Mouse (Mus musculus): Measurements from ENCODE around the gene Cda.

Cda gene

GRCm38 (mm10) chr4:138367641-138368497, at the start of gene Cda:
TSS of gene Cda (minus strand) at chr4:138367992.
- Histone ChIP-seq H3K36me3 (ENCODE audit: insufficient read depth, low read length) (no peaks in the 10 kb centered on the region), H3K9me3 (ENCODE audit: low read length) (no peaks in the 10 kb centered on the region), H3K4me3 (replicated peaks; ENCODE audit: low read length) (peak within 1 kb of the TSS; percentile 72), H3K27me3 (ENCODE audit: insufficient read depth, low read length) (peaks cover 39% of the 10 kb centered on the region), H3K4me1 (replicated peaks; ENCODE audit: low read depth, low read length) (peaks cover 28% of the 10 kb centered on the region)
- TF ChIP-seq NANOG (IDR thresholded peaks at IDR 0.05; ENCODE audit: borderline replicate concordance, low read length): no peak
- TF ChIP-seq CTCF (conservative IDR thresholded peaks at IDR 0.05; ENCODE audit: low read length): no peak
- TF ChIP-seq POU5F1 (IDR thresholded peaks at IDR 0.05; ENCODE audit: borderline replicate concordance, low read length): no peak

- H3K9me3 ChIP-seq (ENCODE audit: low read length): peaks cover 13% of the 10 kb centered on the region
Measured at GRCm38 (mm10) chr4:138416414-138416813, 48.6 kb upstream of the Cda start.

GRCm38 (mm10) chr4:138415991-138416390, 48.2 kb upstream of the Cda start:
- Histone ChIP-seq H3K4me1 (replicated peaks; ENCODE audit: low read depth, low read length) (peaks cover 80% of the 10 kb centered on the region), H3K9me3 (ENCODE audit: low read length) (peaks cover 13% of the 10 kb centered on the region), H3K36me3 (ENCODE audit: insufficient read depth, low read length) (no peaks in the 10 kb centered on the region), H3K4me3 (replicated peaks; ENCODE audit: low read length) (0 out of 2 replicates have a peak overlapping the region, but pooled peaks have one; percentile 0), H3K27me3 (ENCODE audit: insufficient read depth, low read length) (peaks cover 27% of the 10 kb centered on the region)
- TF ChIP-seq CTCF (conservative IDR thresholded peaks at IDR 0.05; ENCODE audit: low read length): no peak
- TF ChIP-seq NANOG (IDR thresholded peaks at IDR 0.05; ENCODE audit: borderline replicate concordance, low read length): no peak
- no peak for TF ChIP-seq POU5F1 (IDR thresholded peaks at IDR 0.05; ENCODE audit: borderline replicate concordance, low read length)

More at GRCm38 (mm10) chr4:138416414-138416813, 48.6 kb upstream of the Cda start:
- Histone ChIP-seq H3K4me3 (replicated peaks; ENCODE audit: low read length) (0 out of 2 replicates have a peak overlapping the region, but pooled peaks have one; percentile 0), H3K27me3 (ENCODE audit: insufficient read depth, low read length) (peaks cover 31% of the 10 kb centered on the region), H3K36me3 (ENCODE audit: insufficient read depth, low read length) (no peaks in the 10 kb centered on the region), H3K4me1 (replicated peaks; ENCODE audit: low read depth, low read length) (peaks cover 79% of the 10 kb centered on the region)
- TF ChIP-seq NANOG (IDR thresholded peaks at IDR 0.05; ENCODE audit: borderline replicate concordance, low read length): no peak
- TF ChIP-seq POU5F1 (IDR thresholded peaks at IDR 0.05; ENCODE audit: borderline replicate concordance, low read length): peak; percentile 69; the same call in 1 of the 2 replicates
- TF ChIP-seq CTCF (conservative IDR thresholded peaks at IDR 0.05; ENCODE audit: low read length): 0 out of 2 replicates have a peak, but pooled peaks have one; percentile 23

GRCm38 (mm10) chr4:138414725-138415124, 46.9 kb upstream of the Cda start:
- Histone ChIP-seq H3K36me3 (ENCODE audit: insufficient read depth, low read length) (no peaks in the 10 kb centered on the region), H3K9me3 (ENCODE audit: low read length) (peaks cover 13% of the 10 kb centered on the region), H3K4me1 (replicated peaks; ENCODE audit: low read depth, low read length) (peaks cover 89% of the 10 kb centered on the region), H3K4me3 (replicated peaks; ENCODE audit: low read length) (no peak overlapping the region), H3K27me3 (ENCODE audit: insufficient read depth, low read length) (peaks cover 19% of the 10 kb centered on the region)
- TF ChIP-seq CTCF (conservative IDR thresholded peaks at IDR 0.05; ENCODE audit: low read length) (no peak), NANOG (IDR thresholded peaks at IDR 0.05; ENCODE audit: borderline replicate concordance, low read length) (no peak), POU5F1 (IDR thresholded peaks at IDR 0.05; ENCODE audit: borderline replicate concordance, low read length) (no peak)

- Histone ChIP-seq H3K4me1 (replicated peaks; ENCODE audit: low read depth, low read length) (peaks cover 74% of the 10 kb centered on the region), H3K27me3 (ENCODE audit: insufficient read depth, low read length) (peaks cover 41% of the 10 kb centered on the region), H3K4me3 (replicated peaks; ENCODE audit: low read length) (peak overlapping the region; percentile 20; the same call in 1 of the 2 replicates), H3K9me3 (ENCODE audit: low read length) (peaks cover 4% of the 10 kb centered on the region), H3K36me3 (ENCODE audit: insufficient read depth, low read length) (no peaks in the 10 kb centered on the region)
- TF ChIP-seq POU5F1 (IDR thresholded peaks at IDR 0.05; ENCODE audit: borderline replicate concordance, low read length) (no peak), NANOG (IDR thresholded peaks at IDR 0.05; ENCODE audit: borderline replicate concordance, low read length) (no peak), CTCF (conservative IDR thresholded peaks at IDR 0.05; ENCODE audit: low read length) (no peak)
Measured at GRCm38 (mm10) chr4:138411504-138412121, 43.8 kb upstream of the Cda start.

GRCm38 (mm10) chr4:138411011-138411410, 43.2 kb upstream of the Cda start:
- Histone ChIP-seq H3K36me3 (ENCODE audit: insufficient read depth, low read length) (no peaks in the 10 kb centered on the region), H3K9me3 (ENCODE audit: low read length) (no peaks in the 10 kb centered on the region), H3K4me1 (replicated peaks; ENCODE audit: low read depth, low read length) (peaks cover 73% of the 10 kb centered on the region), H3K4me3 (replicated peaks; ENCODE audit: low read length) (peak overlapping the region; percentile 20; the same call in 1 of the 2 replicates), H3K27me3 (ENCODE audit: insufficient read depth, low read length) (peaks cover 47% of the 10 kb centered on the region)
- TF ChIP-seq POU5F1 (IDR thresholded peaks at IDR 0.05; ENCODE audit: borderline replicate concordance, low read length) (peak; percentile 28; the same call in 1 of the 2 replicates), CTCF (conservative IDR thresholded peaks at IDR 0.05; ENCODE audit: low read length) (no peak), NANOG (IDR thresholded peaks at IDR 0.05; ENCODE audit: borderline replicate concordance, low read length) (peak; percentile 69)

GRCm38 (mm10) chr4:138407479-138408194, 39.8 kb upstream of the Cda start:
- TF ChIP-seq NANOG (IDR thresholded peaks at IDR 0.05; ENCODE audit: borderline replicate concordance, low read length): no peak
- no peaks in the 10 kb centered on the region for H3K9me3 ChIP-seq (ENCODE audit: low read length)
- no peak overlapping the region for H3K4me3 ChIP-seq (replicated peaks; ENCODE audit: low read length)
- peaks cover 33% of the 10 kb centered on the region for H3K27me3 ChIP-seq (ENCODE audit: insufficient read depth, low read length)
- no peaks in the 10 kb centered on the region for H3K36me3 ChIP-seq (ENCODE audit: insufficient read depth, low read length)
- H3K4me1 ChIP-seq (replicated peaks; ENCODE audit: low read depth, low read length): peaks cover 52% of the 10 kb centered on the region

- no peak overlapping the region for H3K4me3 ChIP-seq (replicated peaks; ENCODE audit: low read length)
Measured at GRCm38 (mm10) chr4:138404806-138405205, 37.0 kb upstream of the Cda start.

More at GRCm38 (mm10) chr4:138404806-138405205, 37.0 kb upstream of the Cda start:
- Histone ChIP-seq H3K4me1 (replicated peaks; ENCODE audit: low read depth, low read length) (peaks cover 25% of the 10 kb centered on the region), H3K27me3 (ENCODE audit: insufficient read depth, low read length) (peaks cover 42% of the 10 kb centered on the region), H3K9me3 (ENCODE audit: low read length) (no peaks in the 10 kb centered on the region), H3K36me3 (ENCODE audit: insufficient read depth, low read length) (no peaks in the 10 kb centered on the region)
- TF ChIP-seq POU5F1 (IDR thresholded peaks at IDR 0.05; ENCODE audit: borderline replicate concordance, low read length) (no peak), NANOG (IDR thresholded peaks at IDR 0.05; ENCODE audit: borderline replicate concordance, low read length) (no peak), CTCF (conservative IDR thresholded peaks at IDR 0.05; ENCODE audit: low read length) (peak; percentile 92)
